Mouse (Mus musculus) forelimb bud, embryonic 11.5 days (tissue): ENCODE data around the gene Serpine3.
A peak's percentile ranks its signal among the peaks of the same experiment; 100 is the strongest.
"Not testable (repeated sequence)": the region's sequence is repeated elsewhere in the genome, so short reads cannot be mapped to it uniquely, and the experiment has no call there.

Experiments
- DNase-seq: peaks from one replicate; pipeline ENCODE4 v3.0.0-alpha.2; 2012; ENCODE audit warnings: low read depth, low spot score

Gene Serpine3

DNA sequence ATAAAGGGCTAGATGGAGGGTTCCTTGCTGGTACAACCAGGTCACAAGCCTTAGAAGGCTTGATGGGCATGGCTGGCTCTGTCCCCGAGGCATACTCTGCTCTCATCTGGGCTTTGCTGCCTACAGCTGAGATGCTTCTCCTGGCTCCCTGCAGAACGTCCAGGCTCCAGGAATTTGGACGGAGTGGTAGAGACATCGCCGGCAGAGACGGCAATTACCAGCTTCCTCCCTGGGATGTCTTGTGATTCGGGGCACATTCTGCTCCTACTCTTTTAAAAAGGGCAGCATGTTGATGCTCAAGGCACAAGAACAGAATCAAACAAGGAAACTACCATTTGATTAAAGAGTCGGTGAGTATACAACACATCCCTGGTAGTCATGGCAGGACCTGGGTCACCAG is at the start of gene Serpine3:
Gene Serpine3, plus strand, starts transcription at position 301 of the 400 bp plus-strand sequence.
- DNase-seq, result no peak

DNA sequence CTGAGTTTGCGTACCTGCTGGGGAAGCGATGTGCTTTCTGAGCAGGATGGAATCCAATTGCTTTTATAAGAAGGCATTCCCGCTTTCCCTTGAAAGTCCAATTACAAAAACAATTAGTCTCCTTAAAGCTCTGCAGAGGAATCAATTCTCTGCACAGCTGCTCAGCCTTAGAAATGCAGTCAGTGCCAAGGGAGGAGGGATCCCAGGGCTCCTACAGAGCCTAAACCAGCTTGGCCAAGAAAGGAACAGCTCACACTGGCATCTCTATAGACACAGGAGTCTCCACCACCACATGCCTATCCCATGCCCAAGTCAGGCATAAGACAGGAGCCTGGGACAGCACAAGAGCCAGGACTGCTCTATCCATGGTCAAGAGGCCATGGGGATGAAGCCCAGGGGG is 41.1 kb upstream of the Serpine3 start:
- DNase-seq, result no peak

DNA sequence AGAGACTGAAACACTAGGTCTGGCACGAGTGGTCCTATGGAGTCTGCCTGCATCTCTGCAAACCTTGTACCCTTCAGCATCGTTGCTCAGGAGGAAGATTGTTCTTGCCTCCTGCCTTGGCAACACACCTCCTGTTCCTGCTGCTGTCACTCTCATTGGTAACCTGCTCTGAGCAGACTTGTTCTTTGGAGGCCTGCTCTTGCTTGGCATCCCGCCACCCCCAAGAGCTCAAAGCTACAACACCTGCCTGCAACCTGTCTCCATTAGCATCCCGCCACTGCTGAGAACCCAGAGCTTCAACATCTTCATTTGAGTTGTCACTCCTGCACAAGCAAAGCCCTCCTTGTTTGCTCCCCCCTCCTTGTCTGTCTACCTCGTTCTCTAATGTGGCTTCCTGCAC is 35.5 kb upstream of the Serpine3 start:
- DNase-seq, result no peak

DNA sequence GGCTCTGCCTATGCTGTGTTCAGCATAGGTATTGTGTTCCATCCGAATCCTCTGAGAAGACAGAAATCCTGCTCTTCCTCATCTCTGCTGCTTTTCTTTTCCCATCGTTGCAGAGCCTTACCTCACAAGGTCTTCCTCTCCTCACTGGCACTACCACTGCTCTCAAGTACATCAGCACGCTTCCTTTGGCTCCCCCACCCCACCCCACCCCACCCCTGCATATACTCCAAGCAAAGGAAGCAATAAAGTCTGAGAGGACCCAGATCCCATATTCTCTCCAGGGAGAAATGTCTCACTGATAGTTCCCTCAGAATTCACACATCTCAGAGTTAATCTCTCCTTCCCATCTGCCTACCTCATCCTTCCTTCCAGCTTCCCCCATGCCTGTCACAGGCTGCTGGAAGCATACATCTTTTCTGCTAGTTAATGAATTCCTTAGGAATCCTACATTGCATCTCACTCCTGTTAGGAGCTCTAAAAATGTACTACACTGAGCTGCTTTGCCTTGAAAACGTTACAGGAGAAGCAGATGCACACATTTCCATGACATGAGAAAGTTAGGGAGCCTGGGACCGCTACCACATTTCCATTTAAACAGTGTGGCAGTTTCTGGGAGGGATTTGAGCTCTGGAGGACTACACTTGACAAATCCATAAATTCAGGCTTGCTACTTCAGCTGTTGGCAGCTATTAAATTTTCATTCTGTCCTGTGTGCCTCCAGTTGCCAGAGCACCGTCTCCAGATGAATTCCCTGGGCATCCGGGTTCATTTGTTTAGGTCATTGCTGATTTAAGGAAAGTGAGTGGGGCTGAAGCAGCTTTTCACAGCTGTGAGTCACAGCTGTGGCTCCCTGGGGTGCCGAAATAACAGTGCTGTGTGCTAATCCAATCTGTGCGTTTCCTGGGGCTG is 25.8 kb upstream of the Serpine3 start:
- peak; percentile 34 for DNase-seq

DNA sequence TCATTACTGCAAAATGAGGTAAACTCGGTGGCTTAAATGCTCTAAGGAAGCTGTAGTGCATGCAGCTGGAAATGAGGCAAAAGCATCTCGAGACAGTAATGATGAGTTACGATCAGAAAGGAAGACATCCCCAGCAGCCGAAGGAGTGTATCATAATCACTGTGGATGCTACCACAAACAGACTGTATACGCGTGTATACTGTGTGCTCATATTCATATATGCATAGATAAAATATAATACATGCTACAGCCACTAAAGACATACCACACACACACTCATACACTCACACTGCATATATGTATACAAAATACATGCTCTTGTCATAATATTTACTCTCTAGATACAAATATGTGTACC is 25.1 kb upstream of the Serpine3 start:
- no peak for DNase-seq

DNA sequence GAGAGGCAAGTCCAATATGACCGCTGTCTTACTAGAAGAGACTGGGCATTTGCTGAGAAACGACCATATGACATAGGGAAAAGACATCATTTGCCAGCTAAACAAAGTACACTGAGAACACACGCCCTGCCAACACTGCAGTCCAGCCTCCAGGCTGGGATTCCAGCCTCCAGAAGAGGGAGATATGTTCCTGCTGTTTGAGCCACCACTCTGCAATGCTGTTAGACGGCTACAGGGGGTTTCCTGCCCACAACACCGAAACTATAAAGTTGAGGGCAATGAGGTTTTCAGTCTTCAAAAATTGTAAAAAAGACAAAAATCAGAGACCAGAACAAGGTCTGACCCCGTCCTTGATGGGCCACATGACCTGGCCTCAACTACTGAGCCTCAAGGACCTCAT is 24.4 kb upstream of the Serpine3 start:
- no peak for DNase-seq

DNA sequence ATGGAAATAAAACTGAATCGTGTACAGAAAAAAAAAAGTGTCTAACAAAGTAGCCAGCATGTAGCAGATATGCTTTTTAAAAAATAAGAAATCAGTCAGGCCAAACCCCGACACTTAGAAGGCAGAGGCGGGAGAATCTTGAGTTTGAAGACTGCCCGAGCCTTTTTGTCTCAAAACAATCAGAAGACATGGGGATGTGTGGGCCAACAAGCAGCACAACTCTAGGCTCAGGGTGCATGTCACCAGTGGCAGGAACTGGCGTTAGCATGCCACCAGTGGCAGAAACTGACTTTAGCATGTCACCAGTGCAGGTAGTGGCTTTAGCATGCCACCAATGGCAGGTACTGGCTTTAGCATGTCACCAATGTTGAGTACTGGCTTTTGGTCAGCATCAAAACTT is 23.9 kb upstream of the Serpine3 start:
- no peak for DNase-seq

DNA sequence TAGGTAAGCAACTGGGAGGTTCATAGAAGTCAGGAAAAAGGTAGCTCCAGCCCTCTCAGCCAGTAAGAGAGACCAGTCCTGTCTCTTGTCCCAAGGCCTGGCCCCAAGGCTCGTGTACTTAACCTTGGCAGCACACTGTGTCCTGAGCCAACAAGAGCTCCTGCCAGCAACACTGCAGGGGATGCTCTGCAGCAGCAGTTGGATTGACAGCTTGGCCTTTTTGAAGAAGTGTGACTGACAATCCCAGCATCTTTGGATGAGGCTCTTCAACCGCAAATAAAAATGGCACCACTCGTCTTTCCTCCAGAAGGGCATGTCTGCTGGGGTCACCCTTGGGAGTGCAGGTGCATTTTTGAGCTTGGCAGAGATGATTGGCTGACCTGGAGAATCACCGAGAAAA is 23.1 kb upstream of the Serpine3 start:
- no peak for DNase-seq

DNA sequence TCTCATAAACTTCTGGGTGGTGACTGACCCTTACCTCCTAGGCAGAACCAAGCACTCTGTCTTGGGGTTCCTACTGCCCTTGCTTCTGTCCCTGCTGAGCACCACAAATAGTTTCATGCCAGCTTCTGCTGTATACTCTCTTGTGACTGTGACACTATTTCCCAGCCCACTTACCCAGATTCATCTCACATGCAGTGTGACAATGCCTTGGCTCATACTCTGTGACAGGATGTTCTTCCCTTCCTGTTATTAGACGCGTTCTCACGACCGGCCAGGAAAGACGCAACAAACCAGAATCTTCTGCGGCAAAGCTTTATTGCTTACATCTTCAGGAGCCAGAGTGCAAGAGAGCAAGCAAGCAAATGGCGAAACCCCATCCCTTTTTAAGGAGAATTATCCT is 21.1 kb upstream of the Serpine3 start:
- DNase-seq, result not testable (repeated sequence)

DNA sequence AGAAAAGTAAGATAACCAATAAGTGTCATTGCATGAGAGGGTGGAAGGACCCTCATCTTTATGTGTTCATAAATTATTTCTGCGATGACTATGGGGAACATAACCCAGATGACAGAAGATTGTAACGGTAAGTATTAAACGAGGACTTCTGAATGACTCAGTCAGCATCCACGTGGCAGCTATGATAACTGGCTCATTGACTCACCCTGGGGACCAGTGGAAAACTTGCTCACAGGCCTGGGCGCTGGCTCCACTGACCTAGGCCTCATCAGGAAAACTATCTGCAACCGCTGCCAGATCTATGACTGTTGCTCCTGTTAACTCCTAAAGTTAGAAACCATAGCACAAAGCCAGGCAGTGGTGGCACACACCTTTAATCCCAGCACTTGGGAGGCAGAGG is 15.1 kb upstream of the Serpine3 start:
- no peak for DNase-seq

DNA sequence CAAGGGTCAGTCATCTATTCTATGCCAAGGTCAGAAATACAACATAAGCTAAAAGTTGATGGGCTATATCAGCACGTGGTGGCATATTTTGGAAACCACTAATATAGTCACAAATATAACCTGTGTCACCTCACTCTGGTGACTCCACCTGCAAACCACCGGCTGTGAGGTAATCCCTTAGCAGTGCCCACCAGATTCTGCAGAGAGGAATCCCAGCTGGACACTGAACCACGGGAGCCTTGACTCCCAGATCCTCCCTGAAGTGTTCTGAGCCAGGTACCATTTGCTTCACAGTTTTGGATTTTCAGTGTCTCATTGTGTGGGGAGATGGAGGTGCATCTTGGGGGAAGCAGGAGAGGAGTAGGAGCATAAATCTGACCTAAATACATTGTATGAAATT is 13.1 kb upstream of the Serpine3 start:
- no peak for DNase-seq

DNA sequence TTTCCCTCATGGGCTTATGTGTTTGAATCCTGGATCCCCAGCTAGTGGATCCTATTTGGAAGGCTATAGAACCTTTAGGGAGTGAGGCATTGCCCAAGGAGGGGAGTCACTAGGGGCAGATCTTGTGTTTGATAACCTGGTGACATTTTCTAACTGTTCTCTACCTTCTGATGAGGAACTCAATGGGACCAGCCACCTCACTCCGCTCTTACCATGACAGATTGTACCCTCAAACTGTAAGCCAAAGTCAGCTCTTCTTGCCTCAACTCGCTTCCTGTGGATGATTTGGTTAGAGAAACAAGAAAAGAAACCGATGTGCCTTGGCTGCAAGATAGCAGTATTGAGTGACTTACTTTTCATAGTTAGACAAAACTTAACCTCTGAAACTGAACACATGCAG is 11.7 kb upstream of the Serpine3 start:
- DNase-seq, result no peak

DNA sequence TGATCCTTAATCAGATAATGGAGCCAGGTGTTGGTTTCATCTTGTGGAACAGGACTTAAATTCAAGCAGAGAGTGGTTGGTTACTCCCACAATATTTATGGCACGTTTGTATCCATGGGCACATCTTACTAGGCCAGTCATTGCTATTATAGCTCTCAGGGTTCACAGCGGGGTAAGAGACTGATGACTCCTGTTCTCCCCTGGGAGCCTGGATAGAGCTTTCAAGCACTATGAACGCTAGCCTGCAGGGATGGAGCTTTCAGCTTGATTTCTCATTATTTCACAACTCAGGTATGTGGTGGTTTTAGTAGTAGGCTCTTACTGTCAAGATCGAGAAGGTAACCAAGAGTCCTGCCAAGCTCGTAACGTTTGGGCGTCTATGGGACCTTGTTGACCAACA is 7.5 kb upstream of the Serpine3 start:
- DNase-seq, result no peak

DNA sequence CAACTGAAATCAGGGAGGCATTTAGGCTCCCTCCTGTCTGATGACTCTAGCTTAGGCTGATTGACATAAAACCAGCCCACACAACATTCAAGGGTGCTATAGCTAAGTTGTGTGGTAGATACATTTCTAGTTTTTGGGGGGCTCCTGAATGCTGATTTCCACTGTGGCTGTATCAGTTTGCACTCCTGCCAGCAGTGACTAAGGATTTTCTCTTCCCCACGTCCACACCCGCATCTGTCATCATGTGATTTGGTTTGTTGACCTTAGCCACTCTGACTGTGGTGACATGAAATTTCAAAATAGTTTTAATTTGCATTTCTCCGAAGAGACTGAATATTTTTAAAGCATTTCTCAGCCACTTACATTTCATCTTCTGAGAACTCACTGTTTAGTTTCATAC is 6.0 kb upstream of the Serpine3 start:
- DNase-seq, result no peak

DNA sequence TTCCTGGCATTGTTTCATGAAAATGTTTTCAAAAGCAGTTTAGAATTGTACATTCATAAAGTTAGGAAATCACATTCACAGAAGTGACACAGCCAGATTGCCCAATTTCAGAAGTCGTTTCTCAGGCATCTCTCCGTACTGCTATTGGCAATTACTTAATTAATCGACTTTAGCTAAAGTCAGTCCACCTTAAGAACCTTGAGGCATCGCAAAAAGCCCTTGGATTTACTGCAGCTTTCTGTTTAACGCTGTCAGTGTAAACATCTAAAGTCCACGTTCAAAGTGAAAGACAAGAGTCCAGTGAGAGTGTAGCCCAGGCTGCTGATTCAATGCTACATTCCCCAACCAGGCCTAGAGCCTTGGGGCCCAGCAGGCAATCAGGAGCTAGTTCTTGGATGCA is 1.1 kb upstream of the Serpine3 start:
- DNase-seq, result no peak

DNA sequence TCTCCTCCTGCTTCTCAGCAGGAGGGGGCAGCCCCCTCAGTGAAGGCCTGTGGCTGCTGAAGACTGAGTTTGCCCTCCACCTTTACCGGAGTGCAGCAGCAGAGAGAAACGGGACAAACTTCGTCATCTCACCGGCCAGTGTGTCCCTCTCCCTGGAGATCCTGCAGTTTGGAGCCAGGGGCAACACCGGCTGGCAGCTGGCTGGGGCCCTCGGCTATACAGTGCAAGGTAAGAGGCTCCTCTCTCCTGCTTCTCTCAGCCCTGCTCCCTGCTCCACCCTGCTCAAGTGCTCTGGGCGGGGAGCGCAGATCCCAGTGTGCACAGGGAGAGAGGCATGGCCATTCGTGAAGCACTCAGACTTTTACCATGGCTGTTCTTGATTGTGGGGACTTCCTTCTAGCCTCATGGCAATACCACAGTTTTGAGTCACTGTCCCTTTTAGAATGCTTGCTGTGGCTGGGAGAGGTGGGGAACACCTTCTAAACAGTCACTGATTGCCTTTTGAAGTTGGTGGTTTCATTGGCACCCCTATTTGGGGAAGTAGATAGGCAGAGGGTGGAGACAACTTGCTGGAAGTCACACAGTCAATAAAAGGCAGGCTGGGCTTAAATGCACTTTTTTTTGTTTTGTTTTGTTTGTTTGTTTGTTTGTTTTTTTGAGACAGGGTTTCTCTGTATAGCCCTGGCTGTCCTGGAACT is 1.7 kb downstream of the Serpine3 start:
- no peak for DNase-seq

DNA sequence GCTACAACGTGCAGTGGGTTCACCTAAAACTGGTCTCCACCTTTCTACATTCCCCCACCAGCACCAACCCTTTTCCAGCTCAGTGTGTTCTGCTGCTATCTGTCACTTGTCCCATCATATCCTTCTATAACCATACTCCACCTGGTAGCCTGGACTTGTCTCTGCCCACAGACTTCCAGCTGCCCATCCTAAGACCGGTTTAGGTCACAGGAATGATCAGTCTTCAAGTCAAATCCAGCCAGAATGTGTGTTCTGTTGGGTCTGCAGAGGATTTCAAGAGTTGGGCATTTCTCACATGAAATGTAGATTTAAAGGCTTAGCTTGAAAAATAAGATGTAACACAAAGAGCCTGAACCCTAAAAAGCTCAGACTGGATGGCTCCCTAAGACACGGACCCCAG is 10.2 kb downstream of the Serpine3 start:
- DNase-seq, result no peak

DNA sequence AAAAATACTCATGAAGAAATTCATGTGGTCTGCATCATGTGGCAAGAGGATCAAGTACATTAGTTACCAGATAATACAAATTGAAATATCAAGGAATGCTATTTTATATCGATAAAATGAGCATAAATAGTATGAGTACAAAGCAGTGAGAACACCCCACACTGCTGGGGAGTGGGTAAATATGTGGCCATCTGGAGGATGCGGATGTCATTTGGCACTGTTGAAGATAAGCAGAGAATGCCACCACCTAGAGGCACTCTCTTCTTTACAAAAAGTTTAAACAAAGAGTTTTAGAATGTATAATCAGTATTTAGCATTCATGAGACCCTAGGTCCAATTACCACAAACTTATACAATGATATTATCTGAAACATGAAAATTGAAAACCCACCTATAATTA is 54.7 kb downstream of the Serpine3 start:
- no peak for DNase-seq

DNA sequence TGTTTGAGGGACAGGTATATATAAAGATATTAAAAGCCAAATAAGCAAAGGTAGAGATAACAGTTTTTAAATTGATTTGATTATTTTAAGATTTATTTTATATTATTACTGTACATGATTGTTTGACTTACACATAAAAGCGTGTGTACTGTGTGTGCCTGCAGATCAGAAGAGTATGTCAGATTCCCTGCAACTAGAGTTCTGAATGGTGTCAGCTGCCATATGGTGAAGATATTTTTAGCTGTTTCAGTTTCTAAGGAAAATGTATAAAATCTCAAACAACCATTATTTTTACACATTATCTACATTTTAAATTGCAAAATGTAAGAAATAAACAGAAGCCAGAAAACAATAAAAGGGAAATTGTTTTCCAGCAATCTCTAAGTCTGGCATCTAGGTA is 58.2 kb downstream of the Serpine3 start:
- no peak for DNase-seq

DNA sequence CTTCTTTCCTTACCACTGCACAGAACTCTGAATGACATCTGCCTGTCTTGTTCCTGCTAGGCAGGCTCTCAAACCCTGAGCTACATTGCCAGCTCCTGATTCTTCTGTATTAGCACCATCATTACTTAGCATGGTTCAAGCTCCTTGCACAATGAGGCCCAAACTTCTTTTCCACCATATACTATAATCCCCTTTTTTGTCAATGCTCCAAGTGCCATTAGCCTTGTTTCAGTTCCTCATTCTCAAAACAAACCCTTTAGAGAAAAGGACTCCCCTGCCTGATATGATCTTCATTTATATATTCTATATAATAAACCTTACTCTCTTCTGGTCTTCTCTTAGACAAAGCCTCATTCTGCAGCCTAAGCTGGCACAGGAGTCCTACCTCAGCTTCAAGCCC is 61.1 kb downstream of the Serpine3 start:
- DNase-seq, result no peak

DNA sequence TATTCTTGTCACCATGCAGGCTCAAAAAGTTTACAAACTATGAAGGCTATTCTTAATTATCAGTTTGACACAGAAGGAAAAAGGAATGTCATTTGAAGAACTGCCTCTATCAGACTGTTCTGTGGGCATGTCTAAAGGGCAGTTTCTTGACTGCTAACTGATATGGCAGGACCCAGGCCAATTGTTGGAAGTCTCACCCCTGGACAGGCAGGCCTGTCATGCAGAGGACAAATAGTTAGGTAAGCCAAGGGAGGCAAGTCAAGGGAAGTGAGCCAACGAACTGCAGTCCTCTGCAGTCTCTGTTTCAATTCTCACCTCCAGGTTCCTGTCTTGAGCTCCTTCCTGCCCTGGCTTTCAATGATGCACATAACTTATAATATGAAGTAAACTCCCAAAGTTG is 68.4 kb downstream of the Serpine3 start:
- DNase-seq, result no peak

DNA sequence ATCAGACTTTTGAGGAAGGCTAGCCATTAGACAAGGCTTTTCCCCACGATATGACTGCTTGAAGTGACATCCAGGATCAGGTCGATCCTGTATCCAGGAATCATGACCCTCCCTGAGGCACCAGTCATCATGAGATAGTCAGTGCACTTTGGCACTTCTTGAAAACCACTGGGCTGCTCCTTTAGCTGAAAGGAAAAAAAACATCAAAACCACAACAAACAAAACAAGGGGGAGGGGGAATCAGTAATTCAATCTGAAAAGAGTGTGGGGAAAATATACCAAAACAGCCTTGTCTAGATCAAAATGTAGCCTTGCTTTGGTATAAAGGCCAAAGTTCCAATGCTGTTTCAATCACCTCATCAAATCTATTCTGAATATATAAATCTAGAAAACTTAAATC is 70.2 kb downstream of the Serpine3 start:
- DNase-seq, result no peak

DNA sequence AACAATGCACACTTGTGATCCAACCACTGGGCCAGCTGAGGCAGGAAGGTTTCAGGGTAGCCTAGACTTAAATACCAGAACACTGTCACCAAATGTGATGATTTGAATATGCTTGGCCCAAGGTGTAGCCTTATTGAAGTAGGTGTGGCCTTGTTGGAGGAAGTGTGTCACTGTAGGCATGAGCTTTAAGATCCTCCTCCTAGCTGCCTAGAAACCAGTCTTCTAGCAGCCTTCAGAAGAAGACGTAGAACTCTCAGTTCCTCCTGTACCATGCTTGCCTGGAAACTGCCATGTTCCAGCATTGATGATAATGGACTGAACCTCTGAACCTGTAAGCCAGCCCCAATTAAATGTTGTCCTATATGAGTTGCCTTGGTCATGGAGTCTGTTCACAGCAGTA is 72.2 kb downstream of the Serpine3 start:
- DNase-seq, result no peak
